16 mouse cellular contexts compared by ENCODE assay signal in the genomic region with DNA sequence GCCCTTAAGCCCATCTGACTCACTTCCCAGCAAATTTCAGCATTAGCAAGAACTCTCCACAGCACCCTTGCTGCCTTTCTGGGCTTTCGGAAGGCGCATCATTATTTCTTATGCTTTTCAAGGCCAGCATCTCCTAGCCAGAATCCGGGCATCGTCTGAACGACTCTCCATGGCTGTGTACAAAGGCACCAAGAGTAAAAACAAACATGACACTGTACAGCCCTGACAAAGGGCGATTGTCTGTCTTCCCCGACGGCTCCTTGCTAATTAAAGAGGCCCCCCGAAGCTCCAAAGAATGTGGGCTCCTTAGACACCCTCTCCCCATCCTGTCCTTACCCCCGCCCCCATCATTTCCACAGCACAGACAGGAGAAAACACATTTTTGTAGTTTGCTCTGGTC. TPM values are rescaled to one million over a fixed set of nuclear protein-coding genes. Genes with fewer than 3 reads are reported as not detected.
DNase-seq lines count a peak whose midpoint lies in the region; ATAC-seq and TF ChIP-seq lines count a peak whose summit lies in the region.
"Had no signal": no experiment of that assay in that cellular context is flagged by ENCODE, and none has a peak within 500 bp of the region (broad histone marks: within the 10 kb centered on the region; RNA-seq: fewer than 3 reads in every experiment).

No protein-coding gene starts in this region.

- no peak for ATAC-seq in intestine, embryonic 14.5 days (replicated peaks; ENCODE audit: low FRiP score, low TSS enrichment, low read depth)
- ATAC-seq in intestine, postnatal 0 days: no peak
- ATAC-seq in forebrain, embryonic 14.5 days: peak; percentile 44; the same call in 1 of the 2 replicates
- ATAC-seq in neural tube, embryonic 13.5 days (ENCODE audit: low read depth): peak; percentile 36; the same call in 1 of the 2 replicates

- TF ChIP-seq CTCF in intestine, postnatal 0 days (IDR thresholded peaks at IDR 0.05; ENCODE audit: low read depth): no peak

- WGBS in intestine, embryonic 14.5 days: 49% methylated on average over 10 of the region's 10 CpGs
- 49% methylated on average over 10 of the region's 10 CpGs for WGBS in intestine, postnatal 0 days
- WGBS in forebrain, embryonic 14.5 days: 6% methylated on average over 10 of the region's 10 CpGs
- 14% methylated on average over 10 of the region's 10 CpGs for WGBS in neural tube, embryonic 13.5 days

- H3K4me2 ChIP-seq in intestine, embryonic 14.5 days (ENCODE audit: low read length): no peak overlapping the region
- no peak overlapping the region for H3K4me2 ChIP-seq in intestine, postnatal 0 days (replicated peaks; ENCODE audit: low read depth)
- H3K4me2 ChIP-seq in forebrain, embryonic 14.5 days (ENCODE audit: low read length): no peak overlapping the region
- no peak overlapping the region for H3K4me2 ChIP-seq in neural tube, embryonic 13.5 days
- H3K4me2 ChIP-seq: heart, embryonic 15.5 days; liver, embryonic 15.5 days had no signal

- no peaks in the 10 kb centered on the region for H3K36me3 ChIP-seq in intestine, embryonic 14.5 days (ENCODE audit: control insufficient read depth, insufficient read depth, low read length)
- H3K36me3 ChIP-seq in intestine, postnatal 0 days (ENCODE audit: control insufficient read depth, insufficient read depth): no peaks in the 10 kb centered on the region
- no peaks in the 10 kb centered on the region for H3K36me3 ChIP-seq in forebrain, embryonic 14.5 days (ENCODE audit: control insufficient read depth, insufficient read depth, low read length)
- H3K36me3 ChIP-seq in neural tube, embryonic 13.5 days: no peaks in the 10 kb centered on the region
- H3K36me3 ChIP-seq: heart, embryonic 15.5 days; liver, embryonic 15.5 days had no signal

- H3K27ac ChIP-seq in intestine, embryonic 14.5 days (ENCODE audit: low read depth): peak overlapping the region; percentile 62
- no peak overlapping the region for H3K27ac ChIP-seq in intestine, postnatal 0 days (ENCODE audit: low read depth, low read length)
- H3K27ac ChIP-seq in forebrain, embryonic 14.5 days (ENCODE audit: low read depth, low read length): no peak overlapping the region
- no peak overlapping the region for H3K27ac ChIP-seq in neural tube, embryonic 13.5 days (replicated peaks)
- H3K27ac ChIP-seq: heart, embryonic 15.5 days; liver, embryonic 15.5 days had no signal

- H3K4me3 ChIP-seq in intestine, embryonic 14.5 days (ENCODE audit: low read depth, low read length): no peak overlapping the region
- H3K4me3 ChIP-seq in intestine, postnatal 0 days (ENCODE audit: low read depth, low read length): no peak overlapping the region
- no peak overlapping the region for H3K4me3 ChIP-seq in forebrain, embryonic 14.5 days (ENCODE audit: low read depth, low read length)
- H3K4me3 ChIP-seq in neural tube, embryonic 13.5 days: no peak overlapping the region
- H3K4me3 ChIP-seq: heart, embryonic 15.5 days; liver, embryonic 15.5 days had no signal

- no peaks in the 10 kb centered on the region for H3K9me3 ChIP-seq in intestine, embryonic 14.5 days (ENCODE audit: control insufficient read depth, low read length)
- no peaks in the 10 kb centered on the region for H3K9me3 ChIP-seq in intestine, postnatal 0 days (ENCODE audit: control insufficient read depth)
- H3K9me3 ChIP-seq in forebrain, embryonic 14.5 days (replicated peaks; ENCODE audit: control insufficient read depth, low read length): no peaks in the 10 kb centered on the region
- H3K9me3 ChIP-seq in neural tube, embryonic 13.5 days: no peaks in the 10 kb centered on the region
- H3K9me3 ChIP-seq: heart, embryonic 15.5 days; liver, embryonic 15.5 days had no signal

- no peaks in the 10 kb centered on the region for H3K27me3 ChIP-seq in intestine, embryonic 14.5 days (replicated peaks; ENCODE audit: control insufficient read depth, insufficient read depth, low read length)
- H3K27me3 ChIP-seq in intestine, postnatal 0 days (replicated peaks; ENCODE audit: control insufficient read depth, insufficient read depth, low read length): no peaks in the 10 kb centered on the region
- no peaks in the 10 kb centered on the region for H3K27me3 ChIP-seq in forebrain, embryonic 14.5 days (replicated peaks; ENCODE audit: control insufficient read depth, insufficient read depth, low read length)
- no peaks in the 10 kb centered on the region for H3K27me3 ChIP-seq in neural tube, embryonic 13.5 days

- peaks cover 3% of the 10 kb centered on the region; the same call in 1 of the 2 replicates for H3K4me1 ChIP-seq in intestine, embryonic 14.5 days (replicated peaks; ENCODE audit: control insufficient read depth, insufficient read depth, low read length)
- no peaks in the 10 kb centered on the region for H3K4me1 ChIP-seq in intestine, postnatal 0 days (replicated peaks; ENCODE audit: control insufficient read depth, insufficient read depth, low read length)
- H3K4me1 ChIP-seq in forebrain, embryonic 14.5 days (ENCODE audit: control insufficient read depth, insufficient read depth, low read length): peaks cover 11% of the 10 kb centered on the region
- peaks cover 44% of the 10 kb centered on the region for H3K4me1 ChIP-seq in neural tube, embryonic 13.5 days (replicated peaks)

- no peak overlapping the region for H3K9ac ChIP-seq in intestine, embryonic 14.5 days (ENCODE audit: low read length)
- H3K9ac ChIP-seq in intestine, postnatal 0 days (ENCODE audit: low read depth, low read length): no peak overlapping the region
- no peak overlapping the region for H3K9ac ChIP-seq in forebrain, embryonic 14.5 days (ENCODE audit: low read length)
- H3K9ac ChIP-seq in neural tube, embryonic 13.5 days: no peak overlapping the region
- H3K9ac ChIP-seq: heart, embryonic 15.5 days; liver, embryonic 15.5 days had no signal

- intact Hi-C loops in heart, postnatal 10 days (cut with DNase I): no loop called here

- DNase-seq in intestine, embryonic 14.5 days (ENCODE audit: low spot score): no peak
- DNase-seq in brain, adult 2 months (ENCODE audit: low read depth, low spot score): peak; percentile 46
- peak; percentile 42 for DNase-seq in forebrain, embryonic 14.5 days (ENCODE audit: low spot score)
- no peak for DNase-seq in cerebellum, postnatal 4 days (ENCODE audit: low spot score in 2 of 2)
- DNase-seq in ovary, postnatal 36 days (ENCODE audit: low spot score): no peak
- DNase-seq in heart, postnatal 10 days: no peak
- DNase-seq: adrenal gland, adult 2 months; B cell, adult 2 months; kidney, adult 11 months; kidney, postnatal 36 days; left cerebral cortex, postnatal 4 days; lung, postnatal 36 days had no signal

RNA-seq across cellular contexts. Expression of a gene that starts 13.4 kb away (rescaled TPM):
- polyA plus RNA-seq in intestine, embryonic 14.5 days (2014; fragmentation: Nextera tagmentation; extraction: Ambion mirVana): 45.5 and 59.1 TPM in 2 replicates
- 7.9 and 8.5 TPM in 2 replicates for polyA plus RNA-seq in intestine, postnatal 0 days (2015; fragmentation: Nextera tagmentation; extraction: Ambion mirVana)
- polyA plus RNA-seq in forebrain, embryonic 14.5 days (2014; fragmentation: Nextera tagmentation; extraction: Ambion mirVana): 23.2 and 24.7 TPM in 2 replicates
- polyA plus RNA-seq in neural tube, embryonic 13.5 days (2015; fragmentation: Nextera tagmentation; extraction: Ambion mirVana): 24.2 and 27.2 TPM in 2 replicates
- 10 to 100 TPM in 1 of 2 experiments, 1 to 10 TPM in 1; 8.5 to 14.8 TPM for total RNA-seq in heart, postnatal 10 days (2021)

Comparison
In these comparisons a context has a peak if more than half of its experiments do, and no peak if none do; other contexts are left out.
1. ATAC-seq: peak in forebrain, embryonic 14.5 days (single experiment) and neural tube, embryonic 13.5 days (single experiment); none in intestine, embryonic 14.5 days (single experiment) and intestine, postnatal 0 days (single experiment).
2. DNase-seq: peak in brain, adult 2 months (single experiment) and forebrain, embryonic 14.5 days (single experiment); none in intestine, embryonic 14.5 days (single experiment), cerebellum, postnatal 4 days (0 of 2), ovary, postnatal 36 days (single experiment) and heart, postnatal 10 days (0 of 2).